Mouse (Mus musculus): ENCODE measurements at regions not wholly inside any gene's neighbourhood (a gene's known extent, or its start where the extent isn't known, plus 50 kb on each side); places are given as distances from the start of the nearest gene placed in this dataset.

- in situ Hi-C loops (cut with MboI, MseI): no loop called here
Measured at GRCm38 (mm10) chr9:14090454-14090853, 184.4 kb upstream of the Sesn3 start.

- in situ Hi-C loops (cut with MboI, MseI): no loop called here
Measured at GRCm38 (mm10) chr9:14091099-14091930, 183.6 kb upstream of the Sesn3 start.

GRCm38 (mm10) chr9:14092996-14093442 lies 181.8 kb upstream of the Sesn3 start:
- in situ Hi-C loops (cut with MboI, MseI): no loop called here

- in situ Hi-C loops (cut with MboI, MseI): no loop called here
Measured at GRCm38 (mm10) chr9:14103538-14103937, 171.3 kb upstream of the Sesn3 start.

- in situ Hi-C loops (cut with MboI, MseI): no loop called here
Measured at GRCm38 (mm10) chr9:14104921-14105320, 169.9 kb upstream of the Sesn3 start.

- in situ Hi-C loops (cut with MboI, MseI): no loop called here
Measured at GRCm38 (mm10) chr9:14106371-14106770, 168.5 kb upstream of the Sesn3 start.

- in situ Hi-C loops (cut with MboI, MseI): no loop called here
Measured at GRCm38 (mm10) chr9:14108798-14109197, 166.1 kb upstream of the Sesn3 start.

- in situ Hi-C loops (cut with MboI, MseI): no loop called here
Measured at GRCm38 (mm10) chr9:14109492-14109891, 165.4 kb upstream of the Sesn3 start.

- in situ Hi-C loops (cut with MboI, MseI): loop anchor here in 1 of 2 experiments (10.0 kb wide), 1 partner anchor 543 kb away; no protein-coding TSS in a partner anchor
Measured at GRCm38 (mm10) chr9:14111713-14112112, 163.2 kb upstream of the Sesn3 start.

- in situ Hi-C loops (cut with MboI, MseI): loop anchor here in 1 of 2 experiments (10.0 kb wide), 1 partner anchor 539 kb away; no protein-coding TSS in a partner anchor
Measured at GRCm38 (mm10) chr9:14115521-14115920, 159.3 kb upstream of the Sesn3 start.

- in situ Hi-C loops (cut with MboI, MseI): loop anchor here in 1 of 2 experiments (10.0 kb wide), 1 partner anchor 539 kb away; no protein-coding TSS in a partner anchor
Measured at GRCm38 (mm10) chr9:14116097-14116840, 158.6 kb upstream of the Sesn3 start.

GRCm38 (mm10) chr9:14133372-14133771 lies 141.5 kb upstream of the Sesn3 start:
- in situ Hi-C loops (cut with MboI, MseI): no loop called here

GRCm38 (mm10) chr9:14134894-14135450 lies 139.9 kb upstream of the Sesn3 start:
- in situ Hi-C loops (cut with MboI, MseI): no loop called here

- in situ Hi-C loops (cut with MboI, MseI): no loop called here
Measured at GRCm38 (mm10) chr9:14141321-14141720, 133.5 kb upstream of the Sesn3 start.

- in situ Hi-C loops (cut with MboI, MseI): no loop called here
Measured at GRCm38 (mm10) chr9:14143988-14144387, 130.9 kb upstream of the Sesn3 start.

GRCm38 (mm10) chr9:14147088-14147487 lies 127.8 kb upstream of the Sesn3 start:
- in situ Hi-C loops (cut with MboI, MseI): no loop called here

- in situ Hi-C loops (cut with MboI, MseI): no loop called here
Measured at GRCm38 (mm10) chr9:14147731-14148130, 127.1 kb upstream of the Sesn3 start.

- in situ Hi-C loops (cut with MboI, MseI): loop anchor here in 1 of 2 experiments (25.0 kb wide), 1 partner anchor 838 kb away; no protein-coding TSS in a partner anchor
Measured at GRCm38 (mm10) chr9:14150288-14150687, 124.6 kb upstream of the Sesn3 start.

- in situ Hi-C loops (cut with MboI, MseI): loop anchor here in 1 of 2 experiments (25.0 kb wide), 1 partner anchor 845 kb away; no protein-coding TSS in a partner anchor
Measured at GRCm38 (mm10) chr9:14156967-14157366, 117.9 kb upstream of the Sesn3 start.

GRCm38 (mm10) chr9:14158096-14158837 lies 116.6 kb upstream of the Sesn3 start:
- in situ Hi-C loops (cut with MboI, MseI): loop anchor here in 1 of 2 experiments (25.0 kb wide), 1 partner anchor 846 kb away; no protein-coding TSS in a partner anchor

GRCm38 (mm10) chr9:14160207-14160606 lies 114.7 kb upstream of the Sesn3 start:
- in situ Hi-C loops (cut with MboI, MseI): loop anchor here in 1 of 2 experiments (25.0 kb wide), 1 partner anchor 848 kb away; no protein-coding TSS in a partner anchor

Measured in T-helper 17 cell (primary cell).